Mouse (Mus musculus) CH12.LX (cell line): ENCODE results near the gene Pcolce. TPM values are rescaled to one million over a fixed set of nuclear protein-coding genes. Genes with fewer than 3 reads are reported as not detected.

Source experiments
- DNase-seq: peaks from one replicate; pipeline ENCODE4 v3.0.0-alpha.2; 2013; ENCODE audit errors: extremely low read depth
- H3K27ac ChIP-seq: 2 replicates; pipeline ENCODE4 v1.5.1; 2012; ENCODE audit warnings: low read depth, mild to moderate bottlenecking, control low read depth, moderate library complexity; ENCODE audit not compliant: insufficient read depth
- H3K27me3 ChIP-seq: replicated peaks from 2 replicates; pipeline ENCODE3; 2012; ENCODE audit warnings: inconsistent platforms
- H3K36me3 ChIP-seq, 2 experiments: replicated peaks in 1 of 2; 2 replicates each; pipeline versions ENCODE3 to v1.6.1; 2012; ENCODE audit warnings: inconsistent platforms in 1 of 2, low read length in 1 of 2, mild to moderate bottlenecking in 1 of 2, mixed read lengths in 1 of 2, moderate library complexity in 1 of 2; ENCODE audit not compliant: control insufficient read depth in 1 of 2, insufficient read depth in 1 of 2
- H3K4me1 ChIP-seq, 2 experiments: 2 replicates each; pipeline ENCODE4 v1.6.1; 2012; ENCODE audit warnings: inconsistent platforms in 1 of 2, moderate library complexity in 1 of 2; ENCODE audit not compliant: insufficient read depth in 2 of 2, control insufficient read depth in 1 of 2
- H3K4me2 ChIP-seq: 2 replicates; pipeline ENCODE4 v1.6.1; 2012; ENCODE audit warnings: low read depth, mild to moderate bottlenecking, control low read depth; ENCODE audit not compliant: poor library complexity, insufficient read depth, severe bottlenecking
- H3K4me3 ChIP-seq, 3 experiments: fragments of 150-350 bp in 1 of 3; sonication (generic) in 1 of 3; replicated peaks in 1 of 3; 2 replicates each; pipeline versions ENCODE3 to v1.5.1; 2011 to 2012; ENCODE audit warnings: low read depth in 2 of 3, low read length in 2 of 3, mild to moderate bottlenecking in 2 of 3, moderate library complexity in 2 of 3, control low read depth in 1 of 3, improper control_type of control experiment in 1 of 3, inconsistent platforms in 1 of 3, mixed read lengths in 1 of 3; ENCODE audit not compliant: poor library complexity in 1 of 3
- H3K79me2 ChIP-seq: replicated peaks from 2 replicates; pipeline ENCODE4 v1.6.1; 2012; ENCODE audit warnings: mild to moderate bottlenecking, moderate library complexity; ENCODE audit not compliant: control insufficient read depth, poor library complexity, insufficient read depth, severe bottlenecking; ENCODE audit errors: extremely low read depth
- H3K9ac ChIP-seq: 2 replicates; pipeline ENCODE4 v1.6.1; 2012; ENCODE audit warnings: low read depth, mild to moderate bottlenecking, control low read depth, moderate library complexity; ENCODE audit not compliant: insufficient read depth
- H3K9me3 ChIP-seq: replicated peaks from 2 replicates; pipeline ENCODE3; 2012; ENCODE audit warnings: low read length, inconsistent platforms, mixed read lengths
- CHD1 ChIP-seq: IDR thresholded peaks from 2 replicates; pipeline ENCODE4 v1.6.1; 2012; ENCODE audit warnings: low read depth, low read length, improper control_type of control experiment, inconsistent platforms
- CHD2 ChIP-seq: IDR thresholded peaks from 2 replicates; pipeline ENCODE4 v1.6.1; 2011; ENCODE audit warnings: low read length, improper control_type of control experiment
- CTCF ChIP-seq, 2 experiments: IDR thresholded peaks in 1 of 2; conservative IDR thresholded peaks in 1 of 2; 2 replicates each; pipeline ENCODE4 v1.5.1; 2011 to 2012; ENCODE audit warnings: low read depth in 2 of 2, low read length in 2 of 2, improper control_type of control experiment in 1 of 2, inconsistent platforms in 1 of 2, mild to moderate bottlenecking in 1 of 2, moderate library complexity in 1 of 2
- ETS1 ChIP-seq: conservative IDR thresholded peaks from 2 replicates; pipeline ENCODE4 v1.6.1; 2012; ENCODE audit warnings: low read depth, mild to moderate bottlenecking, inconsistent platforms, low read length, improper control_type of control experiment, moderate library complexity
- GABPA ChIP-seq: IDR thresholded peaks from 2 replicates; pipeline ENCODE4 v1.6.1; 2012; ENCODE audit warnings: low read depth, low read length, improper control_type of control experiment, inconsistent platforms; ENCODE audit not compliant: insufficient replicate concordance
- IRF4 ChIP-seq: IDR thresholded peaks from 2 replicates; pipeline ENCODE4 v1.6.1; 2014; ENCODE audit warnings: low read depth, mild to moderate bottlenecking, inconsistent platforms, low read length, improper control_type of control experiment
- JUN ChIP-seq: IDR thresholded peaks from 2 replicates; pipeline ENCODE4 v1.6.1; 2011; ENCODE audit warnings: low read depth, mild to moderate bottlenecking, low read length, improper control_type of control experiment, moderate library complexity; ENCODE audit not compliant: insufficient read depth
- KAT2A ChIP-seq: IDR thresholded peaks from 2 replicates; pipeline ENCODE4 v1.6.1; 2012; ENCODE audit warnings: low read length, improper control_type of control experiment, inconsistent platforms; ENCODE audit not compliant: insufficient replicate concordance
- MAX ChIP-seq: IDR thresholded peaks from 2 replicates; pipeline ENCODE4 v1.6.1; 2011; ENCODE audit warnings: low read length, improper control_type of control experiment
- MEF2A ChIP-seq: IDR thresholded peaks from 2 replicates; pipeline ENCODE4 v1.6.1; 2014; ENCODE audit warnings: low read depth, mild to moderate bottlenecking, inconsistent platforms, low read length, improper control_type of control experiment, borderline replicate concordance
- MXI1 ChIP-seq: IDR thresholded peaks from 2 replicates; pipeline ENCODE4 v1.6.1; 2011; ENCODE audit warnings: mild to moderate bottlenecking, low read depth, low read length, improper control_type of control experiment
- MYC ChIP-seq: IDR thresholded peaks from 2 replicates; pipeline ENCODE4 v1.6.1; 2011; ENCODE audit warnings: low read depth, mild to moderate bottlenecking, improper control_type of control experiment, low read length
- NELFE ChIP-seq: IDR thresholded peaks from 2 replicates; pipeline ENCODE4 v1.6.1; 2011; ENCODE audit warnings: low read depth, low read length, improper control_type of control experiment
- PAX5 ChIP-seq: IDR thresholded peaks from 2 replicates; pipeline ENCODE4 v1.6.1; 2012; ENCODE audit warnings: low read length, inconsistent platforms, mixed read lengths
- POLR2A ChIP-seq: IDR thresholded peaks from 2 replicates; pipeline ENCODE4 v1.6.1; 2011; ENCODE audit warnings: low read depth, mild to moderate bottlenecking, improper control_type of control experiment, low read length
- RAD21 ChIP-seq: IDR thresholded peaks from 2 replicates; pipeline ENCODE4 v1.6.1; 2011; ENCODE audit warnings: low read depth, mild to moderate bottlenecking, low read length, improper control_type of control experiment, moderate library complexity
- RCOR1 ChIP-seq: conservative IDR thresholded peaks from 2 replicates; pipeline ENCODE4 v1.6.1; 2012; ENCODE audit warnings: low read depth, mild to moderate bottlenecking, inconsistent platforms, low read length, improper control_type of control experiment
- SIN3A ChIP-seq: IDR thresholded peaks from 2 replicates; pipeline ENCODE4 v1.6.1; 2012; ENCODE audit warnings: low read length, improper control_type of control experiment, inconsistent platforms
- TBP ChIP-seq: conservative IDR thresholded peaks from 2 replicates; pipeline ENCODE4 v1.6.1; 2011; ENCODE audit warnings: low read depth, low read length, improper control_type of control experiment
- TCF12 ChIP-seq: IDR thresholded peaks from 2 replicates; pipeline ENCODE4 v1.6.1; 2014; ENCODE audit warnings: low read depth, mild to moderate bottlenecking, inconsistent platforms, low read length, improper control_type of control experiment
- UBTF ChIP-seq: IDR thresholded peaks from 2 replicates; pipeline ENCODE4 v1.6.1; 2012; ENCODE audit warnings: low read depth, mild to moderate bottlenecking, inconsistent platforms, low read length, improper control_type of control experiment, moderate library complexity
- ZKSCAN1 ChIP-seq: IDR thresholded peaks from 2 replicates; pipeline ENCODE4 v1.6.1; 2012; ENCODE audit warnings: low read depth, inconsistent platforms, low read length, improper control_type of control experiment, borderline replicate concordance
- ZMIZ1 ChIP-seq: IDR thresholded peaks from 2 replicates; pipeline ENCODE4 v1.6.1; 2012; ENCODE audit warnings: low read depth, mild to moderate bottlenecking, inconsistent platforms, low read length, improper control_type of control experiment
- ZNF384 ChIP-seq: IDR thresholded peaks from 2 replicates; pipeline ENCODE4 v1.6.1; 2012; ENCODE audit warnings: low read depth, low read length, improper control_type of control experiment, inconsistent platforms
- dilution Hi-C: fragments of 300-500 bp; cut with MboI; formaldehyde crosslinking; loops from 2 replicates; pipeline ENCODE4 v1.14.3; 2020; ENCODE audit warnings: low sequenced_read_pairs; ENCODE audit not compliant: extremely low pct_unique_long_range_greater_than_20kb, extremely low pct_ligation_motif_present
- in situ Hi-C: fragments of 300-500 bp; cut with MboI; formaldehyde crosslinking; loops from 3 replicates; pipeline ENCODE4 v1.14.3; 2019; ENCODE audit warnings: low sequenced_read_pairs, low pct_ligation_motif_present, low pct_unique_long_range_greater_than_20kb, mixed read lengths
- polyA plus RNA-seq: library from polyadenylated mRNA; unstranded; fragments of >175 nt; gene quantifications from 2 replicates; pipeline ENCODE4 v1.2.1, GENCODE M21; 2012; ENCODE audit warnings: low read depth; ENCODE audit not compliant: insufficient read length
- total RNA-seq, 2 experiments: library from RNA; depleted of rRNA; stranded (reverse); fragments of 300-350 nt in 1 of 2; fragments of >200 nt in 1 of 2; gene quantifications; 2 replicates each; pipeline ENCODE4 v1.2.3; 2012 to 2014

Pcolce gene
- total and polyA plus RNA-seq, 3 experiments: 0.30 to 0.97 TPM; not detected in 1

DNA sequence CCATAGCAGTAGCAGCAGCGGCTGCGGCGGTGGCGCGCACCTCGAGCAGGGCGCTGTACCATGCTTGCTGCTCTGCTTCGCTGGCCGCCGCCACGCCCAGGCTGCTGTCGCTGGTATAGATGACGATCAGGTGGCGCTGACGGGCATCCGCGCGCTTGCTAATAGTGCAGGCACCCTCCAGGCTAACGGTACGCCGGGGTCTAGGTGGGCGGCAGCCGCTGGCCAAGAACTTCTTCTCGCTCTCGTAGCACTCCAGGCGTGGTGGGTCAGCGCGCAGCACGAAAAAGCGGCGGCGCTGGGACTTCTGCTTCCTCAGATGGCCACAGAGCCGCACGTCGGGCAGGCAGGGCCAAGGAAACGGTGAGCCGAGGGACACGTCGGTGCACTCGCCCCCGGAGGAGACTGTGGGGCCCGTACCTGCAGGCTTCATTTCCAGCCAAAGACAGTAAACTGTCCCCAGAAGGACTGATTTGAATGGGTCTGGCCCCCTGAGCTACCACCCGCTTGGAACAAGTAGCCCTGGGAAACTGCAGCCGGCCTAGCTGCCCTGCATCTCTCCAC is 31.6 kb upstream of the Pcolce start:
- Histone ChIP-seq H3K9me3 (no peaks in the 10 kb centered on the region), H3K4me1 (peaks cover 11 to 46% of the 10 kb centered on the region in 2 experiments), H3K4me2 (no peak overlapping the region), H3K27me3 (no peaks in the 10 kb centered on the region), H3K4me3 (no peak overlapping the region), H3K79me2 (no peaks in the 10 kb centered on the region), H3K27ac (no peak overlapping the region), H3K36me3 (peaks cover 28 to 39% of the 10 kb centered on the region in 2 experiments), H3K9ac (no peak overlapping the region)
- in situ Hi-C loops: no loop called here
- TF ChIP-seq SIN3A: no peak
- TF ChIP-seq CTCF (conservative IDR thresholded peaks at IDR 0.05 in 1 of 2, IDR thresholded peaks at IDR 0.05 in 1 of 2; ENCODE audit: low read depth in 2 of 2, low read length in 2 of 2): no peak
- no peak for TF ChIP-seq CHD2
- TF ChIP-seq MXI1: no peak
- no peak for TF ChIP-seq ZNF384
- no peak for TF ChIP-seq ETS1
- no peak for TF ChIP-seq ZKSCAN1
- no peak for TF ChIP-seq CHD1
- no peak for TF ChIP-seq MEF2A
- no peak for TF ChIP-seq NELFE
- TF ChIP-seq ZMIZ1: no peak
- TF ChIP-seq IRF4: no peak
- no peak for TF ChIP-seq RAD21
- TF ChIP-seq POLR2A: no peak
- TF ChIP-seq TBP: no peak
- dilution Hi-C loops: no loop called here
- DNase-seq: no peak

DNA sequence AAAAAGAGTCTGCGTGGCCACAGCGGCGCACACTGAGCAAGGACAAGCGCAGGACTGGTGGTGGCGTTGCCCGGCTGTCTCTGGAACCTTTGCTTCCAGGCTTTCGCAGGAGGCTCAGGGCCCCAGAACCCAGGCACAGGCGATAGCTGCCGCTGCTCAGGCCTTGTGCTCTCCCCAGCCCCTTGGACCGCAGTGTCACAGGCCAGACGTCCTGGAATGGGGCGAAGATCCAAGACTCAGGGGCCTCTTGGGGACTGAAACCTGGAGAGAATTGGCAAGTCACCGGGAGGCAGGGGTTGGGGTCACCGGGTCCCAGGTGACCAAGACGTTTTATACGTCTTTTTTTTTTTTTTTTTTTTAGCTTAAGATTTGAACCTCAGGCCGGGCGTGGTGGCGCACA is 30.9 kb upstream of the Pcolce start:
- no peak for DNase-seq
- peaks cover 35 to 45% of the 10 kb centered on the region in 2 experiments for H3K36me3 ChIP-seq
- H3K4me1 ChIP-seq: peaks cover 11 to 42% of the 10 kb centered on the region in 2 experiments
- no peak overlapping the region for H3K4me2 ChIP-seq
- H3K27me3 ChIP-seq: no peaks in the 10 kb centered on the region
- no peak overlapping the region for H3K9ac ChIP-seq
- H3K79me2 ChIP-seq: no peaks in the 10 kb centered on the region
- TF ChIP-seq RCOR1 (no peak), MYC (no peak), MEF2A (no peak), JUN (no peak), PAX5 (no peak), TCF12 (no peak), POLR2A (no peak), UBTF (no peak), MAX (no peak), ETS1 (no peak), GABPA (no peak), KAT2A (no peak)
- H3K4me3 ChIP-seq: no peak overlapping the region
- dilution Hi-C loops (no loop called here), in situ Hi-C loops (no loop called here)
- no peaks in the 10 kb centered on the region for H3K9me3 ChIP-seq
- H3K27ac ChIP-seq: no peak overlapping the region
